Mouse (Mus musculus) bone marrow, adult 2 months (tissue): ENCODE data around the gene Timm22. TPM values are rescaled to one million over a fixed set of nuclear protein-coding genes. Genes with fewer than 3 reads are reported as not detected.

Source experiments
- H3K27ac ChIP-seq: fragments of 200-500 bp; 2 replicates; pipeline ENCODE4 v1.5.1; 2012; ENCODE audit warnings: low read depth, mild to moderate bottlenecking, control low read depth, inconsistent platforms, low read length; ENCODE audit not compliant: control insufficient read depth, poor library complexity, insufficient read depth
- H3K4me1 ChIP-seq: fragments of 200-500 bp; 2 replicates; pipeline ENCODE4 v1.6.1; 2011; ENCODE audit warnings: low read length; ENCODE audit not compliant: control insufficient read depth, insufficient read depth
- H3K4me3 ChIP-seq: fragments of 200-500 bp; replicated peaks from 2 replicates; pipeline ENCODE3; 2011; ENCODE audit warnings: mild to moderate bottlenecking, low read depth, low read length, control low read depth; ENCODE audit not compliant: control insufficient read depth
- CTCF ChIP-seq: fragments of 200-500 bp; IDR thresholded peaks from 2 replicates; pipeline ENCODE4 v1.5.1; 2011; ENCODE audit warnings: low read length, control low read depth; ENCODE audit not compliant: control insufficient read depth, insufficient read depth
- POLR2A ChIP-seq: fragments of 200-500 bp; IDR thresholded peaks from 2 replicates; pipeline ENCODE4 v1.6.1; 2011; ENCODE audit warnings: low read depth, mild to moderate bottlenecking, control low read depth, low read length, borderline replicate concordance; ENCODE audit not compliant: control insufficient read depth
- WGBS: fragments of 180-500 bp; shearing (Covaris S2); methylation state at CpG from one replicate; pipeline ENCODE4 v1.1.7; 2018; 5-methylcytosine and 5-hydroxymethylcytosine counted together
- polyA plus RNA-seq: library from polyadenylated mRNA; stranded (reverse); fragments of >200 nt; gene quantifications from 2 replicates; pipeline ENCODE4 v1.2.4, GENCODE M21; 2011; ENCODE audit warnings: low replicate concordance; ENCODE audit not compliant: missing spikeins, insufficient read depth, insufficient read length

Timm22 gene
- 6.2 and 7.1 TPM in 2 replicates for polyA plus RNA-seq

- Histone ChIP-seq H3K4me1 (no peaks in the 10 kb centered on the region), H3K27ac (peak within 1 kb of the TSS; percentile 17), H3K4me3 (peak within 1 kb of the TSS; percentile 72)
- TF ChIP-seq CTCF (peak; percentile 96), POLR2A (peak; percentile 81)
- under 1% methylated on average over 46 of the region's 46 CpGs for WGBS
Observed at GRCm38 (mm10) chr11:76406702-76407583, at the start of gene Timm22. Gene Timm22 (plus strand): TSS chr11:76406952.

- WGBS, result 86% methylated on average over 12 of the region's 12 CpGs
- no peak overlapping the region for H3K27ac ChIP-seq
- H3K4me1 ChIP-seq, result no peaks in the 10 kb centered on the region
- H3K4me3 ChIP-seq, result no peak overlapping the region
- TF ChIP-seq CTCF (no peak), POLR2A (no peak)
Observed at GRCm38 (mm10) chr11:76357464-76357863, 49.3 kb upstream of the Timm22 start.

- Histone ChIP-seq H3K4me1 (no peaks in the 10 kb centered on the region), H3K27ac (no peak overlapping the region), H3K4me3 (no peak overlapping the region)
- WGBS, result 86% methylated on average over 14 of the region's 14 CpGs
- TF ChIP-seq POLR2A, result no peak
- TF ChIP-seq CTCF, result no peak
Observed at GRCm38 (mm10) chr11:76358628-76359320, 48.0 kb upstream of the Timm22 start.

- no peak for TF ChIP-seq CTCF
- no peak for TF ChIP-seq POLR2A
- H3K27ac ChIP-seq, result no peak overlapping the region
- no peak overlapping the region for H3K4me3 ChIP-seq
- WGBS, result 86% methylated on average over 6 of the region's 6 CpGs
- no peaks in the 10 kb centered on the region for H3K4me1 ChIP-seq
Observed at GRCm38 (mm10) chr11:76360255-76360654, 46.5 kb upstream of the Timm22 start.

- WGBS, result 62% methylated on average over 4 of the region's 4 CpGs
Observed at GRCm38 (mm10) chr11:76361422-76361821, 45.3 kb upstream of the Timm22 start.

GRCm38 (mm10) chr11:76363178-76363577, 43.6 kb upstream of the Timm22 start:
- 82% methylated on average over 6 of the region's 6 CpGs for WGBS
- Histone ChIP-seq H3K4me3 (no peak overlapping the region), H3K4me1 (no peaks in the 10 kb centered on the region), H3K27ac (no peak overlapping the region)
- TF ChIP-seq CTCF, result no peak
- no peak for TF ChIP-seq POLR2A

More at GRCm38 (mm10) chr11:76361422-76361821, 45.3 kb upstream of the Timm22 start:
- Histone ChIP-seq H3K4me1 (no peaks in the 10 kb centered on the region), H3K27ac (no peak overlapping the region), H3K4me3 (no peak overlapping the region)
- TF ChIP-seq CTCF (no peak), POLR2A (no peak)

- Histone ChIP-seq H3K4me3 (no peak overlapping the region), H3K4me1 (no peaks in the 10 kb centered on the region), H3K27ac (no peak overlapping the region)
- TF ChIP-seq CTCF (no peak), POLR2A (no peak)
- WGBS, result 81% methylated on average over 9 of the region's 9 CpGs
Observed at GRCm38 (mm10) chr11:76363636-76364035, 43.1 kb upstream of the Timm22 start.

- Histone ChIP-seq H3K27ac (no peak overlapping the region), H3K4me3 (no peak overlapping the region), H3K4me1 (no peaks in the 10 kb centered on the region)
- 79% methylated on average over 5 of the region's 5 CpGs for whole genome bisulfite sequencing
- TF ChIP-seq CTCF (no peak), POLR2A (no peak)
Observed at GRCm38 (mm10) chr11:76364038-76364437, 42.7 kb upstream of the Timm22 start.
